Mouse (Mus musculus): Measurements from ENCODE around the gene Ccdc144b. TPM values are rescaled to one million over a fixed set of nuclear protein-coding genes. Genes with fewer than 3 reads are reported as not detected.

The Ccdc144b gene
- polyA plus RNA-seq (2014; fragmentation: Nextera tagmentation; extraction: Ambion mirVana), result not detected in 2 replicates

DNA sequence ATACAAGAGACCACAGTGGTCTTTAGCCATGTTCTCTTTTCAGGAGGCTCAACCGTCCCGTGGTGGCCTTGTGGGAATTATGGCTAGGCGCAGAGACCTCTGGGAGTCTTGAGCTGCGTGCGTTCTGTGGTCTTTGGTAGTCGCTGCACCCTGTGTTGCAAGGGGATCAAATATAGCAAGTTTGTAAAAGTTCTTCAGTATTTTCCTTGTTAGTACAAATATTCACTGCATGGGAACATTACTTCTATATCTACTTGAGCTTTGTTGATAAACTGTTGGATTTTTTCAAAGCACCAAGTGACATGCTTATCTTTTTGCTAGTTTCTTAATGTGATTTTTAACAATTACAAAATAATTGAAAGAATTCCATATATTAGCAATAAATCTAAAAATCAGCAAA lies at the start of gene Ccdc144b:
Ccdc144b (minus strand) TSS at position 101 of the 400 bp plus-strand sequence.
- DNase-seq, result no peak
- 85% methylated on average over 6 of the region's 6 CpGs for WGBS

DNA sequence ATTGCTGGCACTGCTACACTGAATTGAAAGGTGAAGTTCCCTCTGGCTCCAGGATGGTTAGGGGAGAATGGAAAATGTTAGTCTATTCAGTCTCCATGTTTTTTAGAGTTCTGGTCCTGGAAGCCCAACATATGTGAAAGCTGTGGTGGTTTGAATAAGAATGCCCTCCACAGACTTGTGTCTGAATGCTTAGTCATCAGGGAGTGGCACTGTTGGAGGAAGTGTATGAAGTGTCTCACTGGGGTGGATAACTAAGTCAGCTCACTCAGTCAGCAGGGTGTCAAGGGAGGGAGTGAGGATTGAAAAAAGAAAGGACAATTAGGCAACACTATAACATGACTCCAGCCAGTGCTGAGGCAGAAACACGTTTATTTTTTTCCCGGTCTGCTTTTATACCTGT lies 42.0 kb upstream of the Ccdc144b start:
- ATAC-seq (ENCODE audit: insufficient read depth), result no peak
- 86% methylated on average over 2 of the region's 2 CpGs for WGBS
- DNase-seq, result no peak
- Histone ChIP-seq H3K4me1 (ENCODE audit: insufficient read depth) (no peaks in the 10 kb centered on the region), H3K9ac (no peak overlapping the region), H3K4me3 (ENCODE audit: low read depth, low read length) (no peak overlapping the region), H3K9me3 (ENCODE audit: low read depth, low read length) (no peaks in the 10 kb centered on the region), H3K27ac (ENCODE audit: low read depth) (no peak overlapping the region), H3K36me3 (ENCODE audit: insufficient read depth) (peaks cover 13% of the 10 kb centered on the region; the same call in 1 of the 2 replicates), H3K4me2 (no peak overlapping the region), H3K27me3 (ENCODE audit: insufficient read depth, low read length) (no peaks in the 10 kb centered on the region)
- TF ChIP-seq CTCF (IDR thresholded peaks at IDR 0.05; ENCODE audit: low read depth), result no peak

More for the DNA sequence above, at the start of gene Ccdc144b:
- H3K27me3 ChIP-seq (ENCODE audit: insufficient read depth, low read length), result no peaks in the 10 kb centered on the region
- no peaks in the 10 kb centered on the region for H3K9me3 ChIP-seq (ENCODE audit: low read depth, low read length)
- H3K4me2 ChIP-seq, result no peak within 1 kb of the TSS
- H3K9ac ChIP-seq, result no peak within 1 kb of the TSS
- no peak within 1 kb of the TSS for H3K27ac ChIP-seq (ENCODE audit: low read depth)
- no peak for ATAC-seq (ENCODE audit: insufficient read depth)
- H3K36me3 ChIP-seq (ENCODE audit: insufficient read depth), result no peaks in the 10 kb centered on the region
- no peak for TF ChIP-seq CTCF (IDR thresholded peaks at IDR 0.05; ENCODE audit: low read depth)
- H3K4me1 ChIP-seq (ENCODE audit: insufficient read depth), result no peaks in the 10 kb centered on the region
- no peak within 1 kb of the TSS for H3K4me3 ChIP-seq (ENCODE audit: low read depth, low read length)

DNA sequence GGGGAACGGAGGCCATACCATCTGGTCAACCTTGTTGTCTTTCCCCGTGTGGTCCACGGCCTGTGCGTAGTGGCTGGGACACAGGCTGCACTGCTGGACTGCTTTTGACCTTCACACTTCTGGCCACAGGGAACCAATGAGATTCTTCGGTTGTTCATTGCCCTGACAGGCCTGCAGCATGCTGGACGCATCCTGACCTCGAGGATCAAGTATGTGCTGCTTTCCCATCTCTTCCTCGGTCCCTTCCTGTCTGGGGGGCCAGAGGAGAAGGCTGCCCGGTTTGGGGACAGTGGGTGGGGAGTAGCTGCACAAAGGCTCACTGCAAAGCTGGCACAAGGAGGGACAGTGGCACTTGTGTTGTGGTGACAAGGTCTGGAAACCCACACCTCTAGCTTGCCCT lies 34.2 kb upstream of the Ccdc144b start:
- H3K4me2 ChIP-seq, result no peak overlapping the region
- H3K36me3 ChIP-seq (ENCODE audit: insufficient read depth), result peaks cover 84% of the 10 kb centered on the region
- no peaks in the 10 kb centered on the region for H3K4me1 ChIP-seq (ENCODE audit: insufficient read depth)
- H3K27ac ChIP-seq (ENCODE audit: low read depth), result no peak overlapping the region
- no peak overlapping the region for H3K4me3 ChIP-seq (ENCODE audit: low read depth, low read length)
- WGBS, result 89% methylated on average over 9 of the region's 9 CpGs
- no peak for TF ChIP-seq CTCF (IDR thresholded peaks at IDR 0.05; ENCODE audit: low read depth)
- H3K9me3 ChIP-seq (ENCODE audit: low read depth, low read length), result no peaks in the 10 kb centered on the region
- H3K27me3 ChIP-seq (ENCODE audit: insufficient read depth, low read length), result no peaks in the 10 kb centered on the region
- DNase-seq, result no peak
- no peak for ATAC-seq (ENCODE audit: insufficient read depth)
- no peak overlapping the region for H3K9ac ChIP-seq

DNA sequence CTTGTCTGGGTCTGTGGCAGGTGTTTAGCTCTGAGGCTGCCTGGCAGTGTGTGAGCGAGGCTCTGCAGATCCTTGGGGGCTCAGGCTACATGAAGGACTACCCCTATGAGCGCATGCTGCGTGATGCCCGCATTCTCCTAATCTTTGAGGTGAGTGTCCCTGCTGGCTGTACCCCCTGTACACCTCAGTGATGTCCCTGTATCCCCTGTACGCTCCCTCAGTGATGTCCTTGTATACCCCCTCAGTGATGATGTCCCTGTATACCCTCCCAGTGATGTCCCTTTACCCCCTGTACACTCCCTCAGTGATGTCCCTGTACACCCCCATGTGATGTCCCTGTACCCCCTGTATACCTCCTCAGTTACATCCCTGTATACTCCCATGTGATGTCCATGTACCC lies 32.0 kb upstream of the Ccdc144b start:
- Histone ChIP-seq H3K27me3 (ENCODE audit: insufficient read depth, low read length) (no peaks in the 10 kb centered on the region), H3K4me1 (ENCODE audit: insufficient read depth) (no peaks in the 10 kb centered on the region), H3K4me3 (ENCODE audit: low read depth, low read length) (no peak overlapping the region), H3K27ac (ENCODE audit: low read depth) (no peak overlapping the region), H3K9me3 (ENCODE audit: low read depth, low read length) (no peaks in the 10 kb centered on the region), H3K9ac (no peak overlapping the region), H3K4me2 (no peak overlapping the region), H3K36me3 (ENCODE audit: insufficient read depth) (peaks cover 93% of the 10 kb centered on the region)
- 94% methylated on average over 5 of the region's 5 CpGs for WGBS
- DNase-seq (no peak), ATAC-seq (ENCODE audit: insufficient read depth) (no peak)
- TF ChIP-seq CTCF (IDR thresholded peaks at IDR 0.05; ENCODE audit: low read depth), result no peak

DNA sequence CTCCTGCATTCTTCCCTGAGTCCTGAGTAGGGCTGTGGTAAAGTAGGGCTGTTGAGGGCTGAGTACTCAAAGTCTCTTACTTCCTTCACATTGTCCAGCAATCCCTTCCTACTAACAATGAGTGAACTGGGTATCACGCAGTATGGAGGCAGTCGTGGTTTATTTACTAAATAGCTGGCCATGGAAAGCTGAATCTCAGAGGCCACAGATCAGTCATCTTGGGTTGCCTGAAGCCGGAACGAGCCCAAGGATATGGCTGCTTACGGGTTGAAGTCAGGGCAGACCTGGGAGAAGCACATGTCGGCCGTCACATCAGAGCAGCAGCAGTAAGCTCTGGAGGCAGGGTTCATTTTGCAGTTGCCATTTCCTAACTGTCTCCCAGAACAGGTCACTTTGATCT lies 30.0 kb upstream of the Ccdc144b start:
- Histone ChIP-seq H3K4me2 (no peak overlapping the region), H3K4me3 (ENCODE audit: low read depth, low read length) (no peak overlapping the region), H3K9me3 (ENCODE audit: low read depth, low read length) (no peaks in the 10 kb centered on the region), H3K27me3 (ENCODE audit: insufficient read depth, low read length) (no peaks in the 10 kb centered on the region), H3K4me1 (ENCODE audit: insufficient read depth) (no peaks in the 10 kb centered on the region), H3K9ac (no peak overlapping the region), H3K27ac (ENCODE audit: low read depth) (no peak overlapping the region), H3K36me3 (ENCODE audit: insufficient read depth) (peaks cover 93% of the 10 kb centered on the region)
- ATAC-seq (ENCODE audit: insufficient read depth) (no peak), DNase-seq (no peak)
- no peak for TF ChIP-seq CTCF (IDR thresholded peaks at IDR 0.05; ENCODE audit: low read depth)
- WGBS, result 92% methylated on average over 7 of the region's 7 CpGs

DNA sequence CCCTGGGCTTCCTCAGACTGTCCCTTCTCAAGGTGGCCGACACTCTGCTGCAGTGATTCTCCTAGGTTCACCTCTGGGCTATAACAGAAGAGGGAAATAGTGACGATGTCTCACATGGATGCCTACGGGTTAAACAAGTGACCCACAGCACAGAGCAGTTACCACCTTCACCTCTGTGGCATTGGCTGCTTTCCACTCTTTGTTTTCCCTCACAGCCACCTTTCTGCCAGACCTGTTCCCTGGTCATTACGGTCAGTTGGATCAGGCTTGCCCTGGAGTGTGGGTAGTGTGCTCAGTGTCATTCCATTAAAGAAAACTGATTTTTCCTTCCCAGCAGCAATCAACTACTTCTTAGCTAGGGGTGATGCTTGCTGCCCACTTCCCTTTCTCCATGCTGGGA lies 29.5 kb upstream of the Ccdc144b start:
- DNase-seq (no peak), ATAC-seq (ENCODE audit: insufficient read depth) (no peak)
- no peaks in the 10 kb centered on the region for H3K27me3 ChIP-seq (ENCODE audit: insufficient read depth, low read length)
- no peak overlapping the region for H3K9ac ChIP-seq
- 93% methylated on average over 4 of the region's 4 CpGs for WGBS
- no peak overlapping the region for H3K4me3 ChIP-seq (ENCODE audit: low read depth, low read length)
- H3K4me1 ChIP-seq (ENCODE audit: insufficient read depth), result no peaks in the 10 kb centered on the region
- H3K4me2 ChIP-seq, result no peak overlapping the region
- no peak for TF ChIP-seq CTCF (IDR thresholded peaks at IDR 0.05; ENCODE audit: low read depth)
- no peak overlapping the region for H3K27ac ChIP-seq (ENCODE audit: low read depth)
- H3K9me3 ChIP-seq (ENCODE audit: low read depth, low read length), result no peaks in the 10 kb centered on the region
- peaks cover 93% of the 10 kb centered on the region for H3K36me3 ChIP-seq (ENCODE audit: insufficient read depth)

DNA sequence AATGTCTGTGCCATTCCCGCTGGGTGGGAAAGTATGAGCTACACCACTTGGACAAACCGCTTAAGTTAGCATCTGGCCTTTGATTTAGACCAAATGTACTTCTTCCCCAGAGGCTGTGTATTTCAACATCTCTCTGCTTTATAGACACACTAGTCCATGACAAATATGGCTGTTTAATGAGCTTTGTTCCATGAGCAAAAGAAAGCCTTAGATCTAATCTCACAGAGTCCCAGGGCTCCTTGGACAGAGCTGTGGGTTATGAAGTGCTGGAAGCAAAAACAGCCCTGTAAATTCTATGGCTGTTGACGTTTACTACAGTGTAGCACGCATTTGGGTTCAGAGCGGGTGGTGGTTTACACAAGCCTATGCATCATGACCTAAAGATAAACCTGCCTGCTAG lies 27.4 kb upstream of the Ccdc144b start:
- no peak for TF ChIP-seq CTCF (IDR thresholded peaks at IDR 0.05; ENCODE audit: low read depth)
- no peak for DNase-seq
- H3K27me3 ChIP-seq (ENCODE audit: insufficient read depth, low read length), result no peaks in the 10 kb centered on the region
- H3K36me3 ChIP-seq (ENCODE audit: insufficient read depth), result peaks cover 93% of the 10 kb centered on the region
- no peak for ATAC-seq (ENCODE audit: insufficient read depth)
- no peak overlapping the region for H3K4me3 ChIP-seq (ENCODE audit: low read depth, low read length)
- no peaks in the 10 kb centered on the region for H3K9me3 ChIP-seq (ENCODE audit: low read depth, low read length)
- H3K27ac ChIP-seq (ENCODE audit: low read depth), result no peak overlapping the region
- no peaks in the 10 kb centered on the region for H3K4me1 ChIP-seq (ENCODE audit: insufficient read depth)
- no peak overlapping the region for H3K4me2 ChIP-seq
- H3K9ac ChIP-seq, result no peak overlapping the region
- 90% methylated on average over 5 of the region's 5 CpGs for WGBS

DNA sequence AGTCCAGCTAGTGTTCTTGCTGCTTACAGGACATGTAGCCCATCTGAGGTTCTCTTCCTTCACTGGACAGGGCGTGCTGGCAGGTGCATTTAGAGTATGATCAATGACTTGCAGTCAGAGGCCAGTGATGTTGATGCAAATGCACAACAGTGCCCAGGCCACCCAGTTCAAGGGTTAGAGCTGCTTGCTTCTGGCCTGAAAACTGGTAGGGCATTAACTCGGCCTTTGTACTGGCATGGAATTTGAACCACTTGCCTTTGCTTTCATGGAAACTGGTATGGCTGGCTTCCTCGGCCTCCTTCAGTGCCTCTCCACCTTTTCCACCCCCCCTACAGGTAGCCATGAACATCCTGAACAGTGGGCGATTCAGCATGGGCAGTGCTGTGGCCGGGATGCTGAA lies 26.5 kb upstream of the Ccdc144b start:
- Histone ChIP-seq H3K27ac (ENCODE audit: low read depth) (no peak overlapping the region), H3K36me3 (ENCODE audit: insufficient read depth) (peaks cover 93% of the 10 kb centered on the region), H3K4me3 (ENCODE audit: low read depth, low read length) (no peak overlapping the region), H3K4me2 (no peak overlapping the region), H3K9ac (no peak overlapping the region), H3K9me3 (ENCODE audit: low read depth, low read length) (no peaks in the 10 kb centered on the region), H3K4me1 (ENCODE audit: insufficient read depth) (no peaks in the 10 kb centered on the region), H3K27me3 (ENCODE audit: insufficient read depth, low read length) (no peaks in the 10 kb centered on the region)
- WGBS, result 86% methylated on average over 5 of the region's 5 CpGs
- no peak for TF ChIP-seq CTCF (IDR thresholded peaks at IDR 0.05; ENCODE audit: low read depth)
- DNase-seq (no peak), ATAC-seq (ENCODE audit: insufficient read depth) (no peak)

Measured in lung, embryonic 14.5 days (tissue).